Mouse (Mus musculus) heart, embryonic 13.5 days (tissue): ENCODE data around the gene Ldlrad1. TPM values are rescaled to one million over a fixed set of nuclear protein-coding genes. Genes with fewer than 3 reads are reported as not detected.
A peak's percentile ranks its signal among the peaks of the same experiment; 100 is the strongest.

Experiments
- ATAC-seq: fragments of 200-750 bp; cut with Nextera tagmentation; 2 replicates; pipeline ENCODE4 v1.8.0; 2017; ENCODE audit warnings: moderate TSS enrichment; ENCODE audit not compliant: insufficient number of reproducible peaks, low FRiP score, low TSS enrichment; ENCODE audit errors: extremely low read depth
- H3K27ac ChIP-seq: fragments of 300-500 bp; sonication (generic); replicated peaks from 2 replicates; pipeline ENCODE4 v1.5.1; 2015; ENCODE audit warnings: moderate library complexity, mild to moderate bottlenecking, inconsistent platforms
- H3K27me3 ChIP-seq: fragments of 300-500 bp; sonication (generic); replicated peaks from 2 replicates; pipeline ENCODE4 v1.6.1; 2015; ENCODE audit warnings: mild to moderate bottlenecking, inconsistent platforms
- H3K36me3 ChIP-seq: fragments of 300-500 bp; sonication (generic); 2 replicates; pipeline ENCODE4 v1.6.1; 2015; ENCODE audit warnings: mild to moderate bottlenecking, inconsistent platforms
- H3K4me1 ChIP-seq: fragments of 300-500 bp; sonication (generic); 2 replicates; pipeline ENCODE4 v1.6.1; 2015; ENCODE audit warnings: inconsistent platforms
- H3K4me2 ChIP-seq: fragments of 300-500 bp; sonication (generic); 2 replicates; pipeline ENCODE4 v1.6.1; 2015; ENCODE audit warnings: inconsistent platforms, mild to moderate bottlenecking, moderate library complexity
- H3K4me3 ChIP-seq: fragments of 300-500 bp; sonication (generic); 2 replicates; pipeline ENCODE4 v1.5.1; 2015; ENCODE audit warnings: moderate library complexity, mild to moderate bottlenecking, inconsistent platforms
- H3K9ac ChIP-seq: fragments of 300-500 bp; sonication (generic); 2 replicates; pipeline ENCODE4 v1.6.1; 2015; ENCODE audit warnings: inconsistent platforms, mild to moderate bottlenecking, moderate library complexity
- H3K9me3 ChIP-seq: fragments of 300-500 bp; sonication (generic); 2 replicates; pipeline ENCODE4 v1.6.1; 2016; ENCODE audit warnings: inconsistent platforms
- WGBS: fragments of 180-500 bp; shearing (Covaris S2); methylation state at CpG from one replicate; pipeline ENCODE4 v1.1.7; 2015; ENCODE audit warnings: mixed read lengths; 5-methylcytosine and 5-hydroxymethylcytosine counted together
- polyA plus RNA-seq: library from polyadenylated mRNA; unstranded; fragments of >200 nt; fragmentation: Nextera tagmentation; extraction: Ambion mirVana; gene quantifications from 2 replicates; pipeline ENCODE4 v1.2.1, GENCODE M21; 2015

Ldlrad1 gene
- not detected in 2 replicates for polyA plus RNA-seq

DNA sequence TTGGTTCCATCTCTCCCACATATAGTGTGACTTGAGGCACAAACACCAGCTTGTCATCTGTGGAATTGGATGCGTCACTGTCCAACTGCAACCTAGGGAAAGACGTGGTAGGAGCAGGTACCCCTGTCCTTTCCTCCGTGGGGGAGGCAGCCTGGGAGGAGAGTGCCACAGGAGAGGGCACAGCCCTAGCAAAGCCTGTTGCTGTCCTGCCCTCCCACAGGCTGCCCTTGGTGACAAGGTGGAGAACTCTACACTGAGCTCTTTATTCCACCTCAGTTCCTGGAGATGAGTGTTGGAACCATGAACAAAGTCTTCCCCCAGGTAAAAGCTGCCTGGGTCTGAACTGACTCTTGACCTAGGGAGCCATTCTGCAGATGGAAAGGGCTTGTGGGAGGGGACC is at the start of gene Ldlrad1:
Gene Ldlrad1 (plus strand): TSS at position 301 of the 400 bp plus-strand sequence.
- peaks cover 4% of the 10 kb centered on the region; the same call in 1 of the 2 replicates for H3K4me1 ChIP-seq
- H3K4me3 ChIP-seq: no peak within 1 kb of the TSS
- peaks cover 33% of the 10 kb centered on the region for H3K27me3 ChIP-seq
- H3K9me3 ChIP-seq: no peaks in the 10 kb centered on the region
- no peak within 1 kb of the TSS for H3K9ac ChIP-seq
- no peak within 1 kb of the TSS for H3K4me2 ChIP-seq
- H3K27ac ChIP-seq: no peak within 1 kb of the TSS
- WGBS: 84% methylated on average over 3 of the region's 3 CpGs
- H3K36me3 ChIP-seq: peaks cover 48% of the 10 kb centered on the region
- no peak for ATAC-seq

DNA sequence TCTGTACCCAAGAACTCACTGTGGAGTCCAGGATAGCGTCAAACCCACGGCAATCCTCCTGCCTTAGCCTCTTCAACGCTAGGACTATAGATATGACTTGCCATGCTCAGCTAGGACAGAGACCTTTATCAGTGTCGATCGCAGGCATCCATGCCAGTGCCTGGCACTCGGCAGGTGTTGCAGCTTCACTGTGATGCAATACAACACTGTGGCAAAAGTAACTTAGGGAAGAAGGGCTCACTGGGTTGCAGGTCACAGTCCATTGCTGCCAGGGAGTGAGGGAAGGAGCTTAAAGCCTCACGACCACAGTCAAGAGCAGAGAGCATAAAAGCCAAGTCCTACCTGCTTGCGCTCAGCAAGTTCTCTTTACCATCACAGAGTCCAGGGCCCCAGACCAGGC is 48.8 kb upstream of the Ldlrad1 start:
- Histone ChIP-seq H3K27me3 (no peaks in the 10 kb centered on the region), H3K9ac (no peak overlapping the region), H3K4me3 (no peak overlapping the region), H3K27ac (no peak overlapping the region), H3K36me3 (peaks cover 65% of the 10 kb centered on the region), H3K9me3 (no peaks in the 10 kb centered on the region), H3K4me2 (no peak overlapping the region), H3K4me1 (peaks cover 9% of the 10 kb centered on the region)
- WGBS: 82% methylated on average over 8 of the region's 8 CpGs
- ATAC-seq: no peak

DNA sequence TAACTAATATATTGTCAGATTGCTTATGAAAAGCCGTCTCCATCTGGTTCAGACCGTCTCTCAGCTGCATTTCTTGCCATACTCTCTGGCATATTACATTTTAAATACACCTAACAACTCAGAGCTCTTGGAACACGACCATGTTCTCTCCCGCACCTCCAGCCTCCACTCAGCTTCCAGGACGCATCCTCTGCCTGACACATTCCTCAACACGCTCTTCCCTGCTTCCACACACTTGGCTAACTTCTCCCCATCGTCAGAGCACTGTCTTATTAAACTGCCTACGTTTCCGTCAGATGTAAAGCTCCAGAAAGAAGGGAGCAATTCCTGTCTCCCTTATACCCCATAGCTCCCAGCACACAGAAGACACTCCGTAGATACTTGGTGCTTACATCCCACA is 45.6 kb upstream of the Ldlrad1 start:
- Histone ChIP-seq H3K36me3 (peaks cover 60% of the 10 kb centered on the region), H3K4me3 (no peak overlapping the region), H3K4me2 (no peak overlapping the region), H3K9me3 (no peaks in the 10 kb centered on the region), H3K9ac (no peak overlapping the region), H3K27ac (no peak overlapping the region), H3K27me3 (no peaks in the 10 kb centered on the region), H3K4me1 (no peaks in the 10 kb centered on the region)
- 81% methylated on average over 10 of the region's 10 CpGs for WGBS
- no peak for ATAC-seq

DNA sequence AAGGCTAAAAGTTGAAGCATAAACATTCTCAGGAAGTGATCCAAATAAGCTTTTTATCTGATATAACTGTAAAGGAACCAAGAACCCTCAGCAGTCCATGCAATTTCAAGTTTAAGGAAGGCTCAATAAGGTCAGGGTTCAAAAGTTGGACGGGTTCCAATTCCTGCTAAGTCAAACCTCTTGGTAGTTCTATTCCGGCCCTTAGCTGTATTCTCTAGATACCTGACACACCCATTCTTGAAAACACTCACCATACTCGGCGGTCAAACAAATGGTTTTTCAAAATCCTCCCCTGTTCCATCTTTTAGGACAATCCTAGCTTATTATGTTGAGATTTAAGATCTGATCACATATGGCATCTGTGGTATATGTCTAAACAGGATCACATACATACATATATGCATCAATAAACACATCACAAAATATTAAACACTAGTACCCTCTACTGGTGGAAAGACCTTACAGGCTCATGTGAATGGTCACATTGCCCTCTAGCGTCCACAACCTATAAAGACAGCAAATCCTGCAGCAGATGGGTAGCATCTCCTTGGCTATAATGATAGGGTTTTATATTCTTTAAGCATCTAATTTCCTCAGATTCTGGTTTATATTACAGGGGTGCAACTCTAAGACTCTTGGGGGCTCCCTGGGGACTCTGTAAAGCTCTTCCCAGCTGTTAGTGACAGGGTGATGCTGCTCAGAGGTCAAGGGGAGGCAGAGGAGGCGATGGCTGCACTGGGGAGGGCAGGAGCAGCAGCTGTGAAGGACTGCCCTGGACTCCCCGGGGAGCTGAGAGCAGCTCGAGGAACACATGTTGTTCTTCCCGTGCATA is 45.0 kb upstream of the Ldlrad1 start:
- Histone ChIP-seq H3K27ac (no peak overlapping the region), H3K4me3 (no peak overlapping the region), H3K27me3 (no peaks in the 10 kb centered on the region), H3K9ac (no peak overlapping the region), H3K36me3 (peaks cover 57% of the 10 kb centered on the region), H3K4me1 (no peaks in the 10 kb centered on the region), H3K9me3 (no peaks in the 10 kb centered on the region), H3K4me2 (no peak overlapping the region)
- no peak for ATAC-seq
- 45% methylated on average over 9 of the region's 9 CpGs for WGBS

DNA sequence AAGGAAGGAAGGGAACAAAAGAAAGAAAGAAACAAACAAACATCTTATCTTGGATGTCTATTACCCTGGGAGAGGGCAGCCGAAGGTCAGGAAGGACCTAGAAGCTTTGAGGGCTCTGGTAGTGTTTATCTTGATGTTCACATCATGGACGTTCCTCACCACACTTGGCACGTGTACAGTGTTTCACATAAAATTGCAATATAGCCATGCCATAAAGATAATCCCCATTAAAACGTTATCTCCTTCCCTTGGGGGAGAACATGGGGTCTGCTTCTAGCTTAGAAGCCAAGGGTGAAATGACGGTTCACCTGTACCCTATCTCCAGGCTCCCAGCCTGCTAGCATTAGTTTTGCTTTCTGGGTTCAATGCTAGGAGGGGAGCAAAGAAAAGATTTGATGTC is 42.3 kb upstream of the Ldlrad1 start:
- WGBS: 70% methylated on average over 5 of the region's 5 CpGs
- Histone ChIP-seq H3K9me3 (no peaks in the 10 kb centered on the region), H3K36me3 (peaks cover 54% of the 10 kb centered on the region), H3K4me2 (no peak overlapping the region), H3K27me3 (no peaks in the 10 kb centered on the region), H3K4me1 (no peaks in the 10 kb centered on the region), H3K27ac (no peak overlapping the region), H3K9ac (no peak overlapping the region), H3K4me3 (no peak overlapping the region)
- no peak for ATAC-seq

DNA sequence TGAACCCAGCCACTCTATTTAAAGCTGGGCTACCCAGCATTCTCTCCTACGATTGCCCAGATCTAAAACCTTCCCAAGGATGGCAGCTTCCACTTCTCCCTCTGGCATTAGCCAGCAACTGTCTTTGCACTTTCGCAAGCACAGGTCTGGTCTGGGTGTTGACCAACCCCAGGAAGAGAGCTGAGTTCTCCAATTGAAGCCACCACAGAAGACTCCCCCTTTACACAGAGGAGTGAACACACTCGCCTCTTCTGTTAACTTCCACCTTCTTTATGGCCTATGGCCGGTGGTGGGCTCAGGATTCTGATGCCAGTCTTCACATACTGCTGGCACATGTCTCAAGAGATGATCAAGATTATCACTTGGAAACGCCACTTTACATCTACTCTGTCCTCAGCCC is 41.2 kb upstream of the Ldlrad1 start:
- Histone ChIP-seq H3K36me3 (peaks cover 64% of the 10 kb centered on the region), H3K27ac (no peak overlapping the region), H3K4me3 (no peak overlapping the region), H3K4me2 (no peak overlapping the region), H3K9me3 (no peaks in the 10 kb centered on the region), H3K4me1 (no peaks in the 10 kb centered on the region), H3K27me3 (no peaks in the 10 kb centered on the region), H3K9ac (no peak overlapping the region)
- 82% methylated on average over 5 of the region's 5 CpGs for WGBS
- no peak for ATAC-seq

DNA sequence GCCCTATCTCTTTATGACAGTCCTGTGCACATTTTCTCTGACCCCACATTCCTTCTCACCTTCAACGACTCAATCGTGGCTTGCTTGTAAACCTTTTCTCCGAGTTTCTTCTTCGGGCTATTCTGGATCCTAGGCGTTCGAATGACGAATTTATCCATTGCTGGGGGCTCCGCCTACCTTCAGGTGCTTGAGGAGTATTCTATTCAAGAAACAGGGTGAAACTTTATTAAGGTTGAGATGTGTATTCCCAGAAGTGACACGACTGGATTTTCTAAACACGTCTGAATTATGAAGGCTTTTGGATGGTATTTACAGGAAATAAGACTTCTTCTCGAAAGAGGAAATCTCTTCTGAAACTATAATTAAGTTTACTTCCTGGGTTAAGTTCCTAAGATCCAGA is 31.5 kb upstream of the Ldlrad1 start:
- WGBS: 34% methylated on average over 11 of the region's 11 CpGs
- no peak for ATAC-seq
- peaks cover 37% of the 10 kb centered on the region for H3K4me1 ChIP-seq
- peak overlapping the region; percentile 96 for H3K27ac ChIP-seq
- H3K36me3 ChIP-seq: peaks cover 37% of the 10 kb centered on the region
- H3K9ac ChIP-seq: peak overlapping the region; percentile 97
- no peaks in the 10 kb centered on the region for H3K9me3 ChIP-seq
- H3K4me2 ChIP-seq: peak overlapping the region; percentile 76
- no peaks in the 10 kb centered on the region for H3K27me3 ChIP-seq
- peak overlapping the region; percentile 99 for H3K4me3 ChIP-seq

DNA sequence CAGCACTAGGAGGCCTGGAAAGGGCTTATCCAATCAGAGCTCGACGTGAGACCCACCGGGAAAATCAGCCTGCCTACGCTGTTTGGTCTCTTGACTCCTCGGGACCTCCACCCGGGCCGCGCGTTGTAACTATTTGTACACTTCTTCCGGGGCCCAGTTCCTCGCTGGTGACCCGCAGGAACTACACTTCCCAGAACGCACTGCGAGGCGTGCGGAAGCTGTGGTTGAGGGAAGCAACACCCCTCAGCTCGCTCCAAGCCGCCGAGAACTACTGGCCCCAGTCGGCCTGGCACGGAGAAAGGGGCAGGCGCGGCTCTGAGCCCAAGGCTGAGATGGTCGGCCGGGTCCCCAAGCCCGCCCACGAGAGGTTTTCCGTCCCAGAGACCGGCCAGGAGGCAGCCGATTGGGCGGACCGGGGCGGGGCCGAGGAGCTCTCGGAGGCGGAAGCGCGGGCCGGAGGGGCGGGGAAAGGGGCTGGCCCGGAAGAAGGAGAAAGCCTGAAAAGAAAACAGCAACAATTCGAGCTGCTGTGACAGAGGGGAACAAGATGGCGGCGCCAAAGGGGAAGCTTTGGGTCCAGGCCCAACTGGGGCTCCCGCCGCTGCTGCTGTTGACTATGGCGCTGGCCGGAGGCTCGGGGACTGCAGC is 30.7 kb upstream of the Ldlrad1 start, which contains the start of gene Tmem59:
Gene Tmem59 (plus strand): TSS at position 218 of the 648 bp plus-strand sequence.
- WGBS: under 1% methylated on average over 49 of the region's 49 CpGs
- Histone ChIP-seq H3K27ac (peak within 1 kb of the TSS; percentile 96), H3K27me3 (no peaks in the 10 kb centered on the region), H3K4me3 (peak within 1 kb of the TSS; percentile 99), H3K9ac (peak within 1 kb of the TSS; percentile 97), H3K9me3 (no peaks in the 10 kb centered on the region), H3K4me1 (peaks cover 40% of the 10 kb centered on the region), H3K36me3 (peaks cover 29% of the 10 kb centered on the region), H3K4me2 (peak within 1 kb of the TSS; percentile 76)
- ATAC-seq: peak; percentile 89

DNA sequence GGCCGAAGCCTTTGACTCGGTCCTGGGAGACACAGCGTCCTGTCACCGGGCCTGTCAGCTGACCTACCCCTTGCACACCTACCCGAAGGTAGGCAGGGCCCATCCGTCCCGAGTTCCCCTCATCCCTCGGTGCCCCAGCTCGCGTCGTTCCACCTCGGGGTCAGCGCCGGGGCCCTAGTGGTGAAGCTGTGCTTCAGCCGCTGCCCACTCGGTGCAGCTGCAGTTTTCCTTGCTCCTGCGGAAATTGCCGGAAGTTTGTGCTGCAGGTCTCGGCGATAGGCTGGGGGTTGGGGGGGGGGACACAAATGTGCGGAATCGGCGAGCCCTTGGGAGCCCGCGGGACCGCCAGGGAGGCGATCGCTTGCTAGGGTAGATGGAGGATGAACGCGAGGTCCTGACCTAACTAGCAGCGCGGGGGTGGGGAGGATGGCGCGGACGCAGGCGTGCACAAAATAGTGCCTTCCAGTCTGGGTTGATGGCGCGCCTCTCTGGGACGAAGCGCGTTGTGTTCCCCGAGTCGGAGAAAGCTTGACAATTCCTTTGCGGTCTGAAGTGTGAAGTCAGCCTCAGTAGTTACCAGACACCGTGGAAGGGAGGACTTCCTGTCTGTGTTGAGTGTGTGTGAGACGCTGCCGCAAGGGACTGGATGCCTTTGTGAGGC is 30.0 kb upstream of the Ldlrad1 start, which contains the start of gene Tceanc2:
Gene Tceanc2 (minus strand): TSS at position 287 of the 661 bp plus-strand sequence.
- Histone ChIP-seq H3K9me3 (no peaks in the 10 kb centered on the region), H3K4me3 (peak within 1 kb of the TSS; percentile 99), H3K27me3 (no peaks in the 10 kb centered on the region), H3K27ac (peak within 1 kb of the TSS; percentile 96), H3K36me3 (peaks cover 22% of the 10 kb centered on the region), H3K4me1 (peaks cover 40% of the 10 kb centered on the region), H3K9ac (peak within 1 kb of the TSS; percentile 97), H3K4me2 (peak within 1 kb of the TSS; percentile 76)
- no peak; the same call in 1 of the 2 replicates for ATAC-seq
- WGBS: under 1% methylated on average over 47 of the region's 47 CpGs

DNA sequence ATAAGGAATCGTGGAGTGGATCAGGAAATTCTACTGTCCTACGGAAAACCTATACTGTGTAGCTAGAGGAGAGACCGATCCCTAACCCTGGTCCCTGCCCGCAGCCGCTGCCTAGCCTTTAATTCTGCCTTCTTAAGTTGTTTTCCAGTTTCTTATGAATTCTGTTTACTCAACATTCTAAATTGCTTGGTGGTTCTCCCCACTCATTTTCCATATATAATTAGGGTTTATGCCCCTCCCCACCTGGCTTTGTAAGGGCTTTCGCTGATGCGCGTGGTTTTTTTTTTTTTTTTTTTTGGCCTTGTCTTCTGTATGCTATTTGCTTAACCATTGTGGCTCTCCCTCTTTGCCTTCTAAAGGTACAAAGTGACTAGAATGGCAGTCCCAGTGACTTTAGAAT is 29.4 kb upstream of the Ldlrad1 start:
- no peaks in the 10 kb centered on the region for H3K9me3 ChIP-seq
- H3K36me3 ChIP-seq: peaks cover 17% of the 10 kb centered on the region
- peak overlapping the region; percentile 76 for H3K4me2 ChIP-seq
- peak overlapping the region; percentile 97 for H3K9ac ChIP-seq
- peak overlapping the region; percentile 96 for H3K27ac ChIP-seq
- peak overlapping the region; percentile 99 for H3K4me3 ChIP-seq
- 5% methylated on average over 8 of the region's 8 CpGs for WGBS
- H3K27me3 ChIP-seq: no peaks in the 10 kb centered on the region
- ATAC-seq: no peak
- peaks cover 40% of the 10 kb centered on the region for H3K4me1 ChIP-seq

DNA sequence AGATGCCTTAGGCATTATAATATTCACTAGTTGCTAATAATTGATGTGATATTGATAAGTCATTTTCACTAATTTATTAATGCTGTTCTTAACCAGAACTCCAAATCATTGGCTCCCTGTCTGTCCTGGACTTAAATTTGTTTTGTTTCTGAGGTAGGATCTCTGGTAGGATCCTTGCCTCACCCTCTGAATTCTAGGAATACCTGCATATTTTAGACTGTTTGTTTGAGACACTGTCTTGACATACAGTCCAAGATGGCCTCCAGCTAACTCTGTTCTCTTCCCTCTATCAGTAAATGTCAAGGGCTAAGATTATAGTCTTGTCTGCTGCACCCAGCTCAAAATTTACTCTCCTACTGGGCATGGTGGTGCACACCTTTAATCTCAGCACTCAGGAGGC is 28.2 kb upstream of the Ldlrad1 start:
- Histone ChIP-seq H3K4me1 (peaks cover 49% of the 10 kb centered on the region), H3K36me3 (peaks cover 8% of the 10 kb centered on the region), H3K9ac (no peak overlapping the region), H3K9me3 (no peaks in the 10 kb centered on the region), H3K4me2 (peak overlapping the region; percentile 76; the same call in 1 of the 2 replicates), H3K4me3 (no peak overlapping the region), H3K27ac (no peak overlapping the region), H3K27me3 (no peaks in the 10 kb centered on the region)
- ATAC-seq: no peak
